Mouse (Mus musculus) gastrocnemius, postnatal 25 days (tissue): ENCODE data around the gene Defb18. TPM values are rescaled to one million over a fixed set of nuclear protein-coding genes. Genes with fewer than 3 reads are reported as not detected.
"Not testable (repeated sequence)": the region's sequence is repeated elsewhere in the genome, so short reads cannot be mapped to it uniquely, and the experiment has no call there.

Experiments used
- DNase-seq: peaks from one replicate; pipeline ENCODE4 v3.0.0; 2022
- long read RNA-seq, 2 experiments: library from polyadenylated mRNA; stranded (forward); transcript quantifications; one replicate each; pipeline ENCODE4 v2.0.0; 2021
- total RNA-seq, 2 experiments: library from RNA; stranded (reverse); gene quantifications; 1 replicate in 1 of 2; 2 replicates in 1 of 2; pipeline ENCODE4 v1.2.3; 2021

The Defb18 gene
- total RNA-seq = not detected
- long read RNA-seq, experiment 1 = 0 reads
- long read RNA-seq, experiment 2 = 0 reads

DNA sequence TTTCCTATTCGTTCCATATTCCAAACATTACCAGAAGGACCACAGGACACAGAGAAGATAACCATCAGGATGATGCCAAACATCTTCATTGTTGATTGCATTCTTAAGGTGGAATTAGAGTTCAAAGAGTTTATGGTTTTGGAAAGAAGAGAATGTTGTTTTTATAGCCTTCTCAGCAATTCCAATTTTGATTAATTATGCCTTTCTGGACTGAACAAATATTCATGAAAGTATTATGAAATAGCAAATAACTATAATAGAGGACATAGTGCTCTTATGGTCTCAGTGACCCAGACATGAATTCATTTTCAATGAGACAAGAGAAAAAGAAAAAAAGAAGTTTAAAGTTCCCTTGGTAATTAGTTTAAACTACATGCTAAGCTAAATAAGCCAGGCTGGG, at the start of gene Defb18:
Defb18 (minus strand) TSS at position 101 of the 400 bp plus-strand sequence.
- DNase-seq = no peak

GRCm38 (mm10) chr1:18271095-18271494, 33.9 kb upstream of the Defb18 start:
- no peak for DNase-seq

DNA sequence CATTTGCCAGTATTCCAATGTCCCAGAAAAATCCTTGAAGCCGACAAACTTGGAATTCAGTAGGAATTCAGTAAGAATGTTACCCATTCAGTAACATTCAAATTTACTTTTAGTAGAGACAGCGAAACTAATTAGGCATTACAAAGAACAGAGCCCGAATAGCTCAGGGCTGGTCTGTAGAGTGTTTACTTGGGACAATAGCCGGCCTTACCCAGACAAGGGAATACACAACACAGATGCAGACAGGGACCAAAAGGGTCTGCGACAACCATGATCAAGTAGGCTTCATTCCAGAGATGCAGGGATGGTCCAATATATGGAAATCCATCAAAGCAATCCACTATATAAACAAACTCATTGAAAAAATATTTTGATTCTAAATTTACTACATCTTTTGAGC, 31.6 kb upstream of the Defb18 start:
- DNase-seq = no peak

GRCm38 (mm10) chr1:18265038-18265437, 27.8 kb upstream of the Defb18 start, which contains the start of gene Defb41:
Gene Defb41 (minus strand): TSS chr1:18265138.
- no peak for DNase-seq

DNA sequence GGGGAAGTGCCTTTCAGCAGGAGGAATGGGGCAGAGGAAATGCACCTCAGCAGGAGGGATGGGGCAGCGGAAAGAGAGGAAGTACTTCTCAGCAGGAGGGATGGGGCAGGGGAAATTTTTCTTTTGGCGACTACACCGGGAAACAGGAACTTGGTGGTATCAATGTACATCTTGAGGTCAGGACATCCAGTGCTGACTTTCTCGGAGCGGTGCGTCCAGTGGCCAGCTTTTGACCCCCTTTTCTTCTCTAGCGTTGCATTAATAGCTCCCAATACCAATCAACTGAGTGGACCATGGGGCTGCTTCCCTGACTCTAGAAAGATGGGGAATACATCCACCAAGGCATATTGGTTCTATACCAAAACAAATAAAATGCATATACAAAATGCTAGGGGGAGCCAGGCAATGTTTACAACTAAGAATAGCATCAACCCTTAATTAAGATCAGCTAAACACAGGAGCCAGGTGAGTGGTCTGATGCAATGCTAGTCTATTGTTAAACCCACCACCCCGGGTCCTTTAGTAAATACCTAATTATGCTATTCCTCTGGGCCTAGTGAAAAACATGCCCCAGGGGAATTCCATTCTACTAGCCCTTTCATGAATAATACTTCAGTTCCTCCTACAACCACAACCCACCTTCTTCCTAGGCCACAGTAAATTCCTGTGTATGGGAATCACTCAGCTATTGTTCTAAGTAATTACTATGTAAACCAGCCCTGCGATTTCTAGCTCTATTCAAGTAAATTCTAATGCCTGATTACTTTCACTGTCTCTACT, 8.7 kb upstream of the Defb18 start:
- not testable (repeated sequence) for DNase-seq

GRCm38 (mm10) chr1:18223385-18223945, 13.8 kb downstream of the Defb18 start:
- no peak for DNase-seq

- DNase-seq = no peak
Observed at GRCm38 (mm10) chr1:18191719-18192118, 45.5 kb downstream of the Defb18 start.

GRCm38 (mm10) chr1:18190714-18191712, 46.2 kb downstream of the Defb18 start:
- DNase-seq = no peak

Other genes starting within 250 kb of the Defb18 start
- gene Crisp4, start 91.5 kb downstream of the Defb18 start, total RNA-seq = not detected
- not detected for gene Defb41, start 27.7 kb upstream of the Defb18 start, total RNA-seq